Mouse (Mus musculus): ENCODE results near the gene Kctd19. TPM values are rescaled to one million over a fixed set of nuclear protein-coding genes. Genes with fewer than 3 reads are reported as not detected.

Kctd19 gene
- polyA plus RNA-seq, 1 experiment from 2014 or later = not detected

DNA sequence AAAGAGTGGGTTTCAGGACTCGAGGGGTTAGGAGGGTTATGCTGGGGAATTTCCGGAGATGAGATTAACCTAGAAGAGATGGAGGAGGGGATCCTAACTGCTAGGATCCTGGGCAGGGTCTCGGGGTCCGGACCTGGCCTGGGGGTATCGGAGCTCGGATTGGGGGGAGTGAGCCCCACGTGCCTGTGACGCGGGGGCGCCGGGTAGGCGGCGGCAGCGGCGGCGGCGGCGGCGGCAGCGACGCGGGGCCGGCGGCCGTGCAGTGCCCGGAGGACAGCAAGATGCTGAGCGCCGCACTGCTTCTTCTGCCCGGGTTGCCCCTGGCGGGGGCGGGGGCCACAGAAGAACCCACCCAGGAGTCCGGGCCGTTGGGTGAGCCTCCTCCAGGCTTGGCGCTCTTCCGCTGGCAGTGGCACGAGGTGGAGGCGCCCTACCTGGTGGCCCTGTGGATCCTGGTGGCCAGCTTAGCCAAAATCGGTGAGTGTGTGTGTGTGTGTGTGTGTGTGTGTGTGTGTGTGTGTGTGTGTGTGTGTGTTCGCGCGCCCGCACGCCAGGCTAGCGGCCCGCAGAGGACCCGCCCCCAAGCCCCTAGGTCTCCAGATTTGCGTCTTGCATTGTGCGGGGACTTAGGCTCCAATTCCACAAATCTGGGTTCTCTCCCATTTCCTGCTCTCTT, 64.1 kb downstream of the Kctd19 start:
- ChIA-PET CTCF (interaction anchor here (1.1 to 1.7 kb wide), 5 partner anchors 11 to 190 kb away, joined by 3 to 9 read pairs (median 4); partner anchors contain the start of genes Lrrc29 and Tmem208), POLR2A (interaction anchor here (0.7 to 1.9 kb wide), 4 partner anchors 11 to 48 kb away, joined by 3 to 7 read pairs (median 4); no protein-coding TSS in a partner anchor)
- no peak for TF ChIP-seq CTCF (IDR thresholded peaks at IDR 0.05)
- no peak for DNase-seq (ENCODE audit: low read depth, low spot score)
- H3K27me3 ChIP-seq = no peaks in the 10 kb centered on the region
- no peak for ATAC-seq
- in situ Hi-C loops (cut with MboI; ENCODE audit: low pct_unique_long_range_greater_than_20kb) = no loop called here

DNA sequence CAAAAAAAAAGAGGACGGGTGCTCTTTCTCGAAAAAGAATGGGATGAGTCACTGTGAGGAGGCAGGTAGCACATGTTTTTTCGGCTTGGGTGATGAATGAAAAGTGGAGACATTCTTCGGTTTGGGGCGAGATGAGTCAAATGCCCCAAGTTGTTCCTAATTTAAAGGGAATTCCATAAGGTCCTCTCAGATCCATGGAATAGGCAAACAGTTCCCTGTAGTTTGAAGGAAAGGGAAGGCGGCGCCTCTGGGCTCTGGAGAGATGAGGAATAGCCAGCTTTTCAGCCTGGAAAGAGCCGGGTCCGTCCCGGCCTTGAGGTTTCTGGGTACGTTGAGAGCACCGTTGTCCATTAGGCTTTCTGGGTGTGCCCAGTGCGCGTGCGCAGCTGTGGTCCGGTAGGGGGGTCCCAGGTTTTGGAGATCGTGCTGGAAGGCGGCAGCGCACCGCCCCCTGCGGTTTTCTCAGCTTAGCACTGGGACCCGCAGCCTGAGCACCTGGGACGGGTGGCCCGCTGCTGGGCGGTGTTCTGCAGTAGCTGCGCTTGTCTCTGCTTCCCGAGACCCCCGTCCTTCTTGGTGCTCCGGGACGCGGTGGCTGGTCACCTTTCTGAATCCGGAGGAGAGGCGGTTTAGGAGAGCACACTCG, 64.7 kb downstream of the Kctd19 start, which contains the start of gene Slc9a5:
Gene Slc9a5, plus strand, starts transcription at position 394 of the 646 bp plus-strand sequence.
- in situ Hi-C loops (cut with MboI; ENCODE audit: low pct_unique_long_range_greater_than_20kb) = no loop called here
- POLR2A ChIA-PET = interaction anchor here (0.7 to 1.9 kb wide), 3 partner anchors 11 to 49 kb away, joined by 3 to 7 read pairs (median 4); no protein-coding TSS in a partner anchor
- no peaks in the 10 kb centered on the region for H3K27me3 ChIP-seq
- DNase-seq (ENCODE audit: low read depth, low spot score) (no peak), ATAC-seq (no peak)
- CTCF ChIA-PET = interaction anchor here (1.0 to 1.3 kb wide), 4 partner anchors 10 to 49 kb away, joined by 3 to 4 read pairs (median 4); partner anchors contain the start of genes Lrrc29 and Tmem208
- no peak for TF ChIP-seq CTCF (IDR thresholded peaks at IDR 0.05)

DNA sequence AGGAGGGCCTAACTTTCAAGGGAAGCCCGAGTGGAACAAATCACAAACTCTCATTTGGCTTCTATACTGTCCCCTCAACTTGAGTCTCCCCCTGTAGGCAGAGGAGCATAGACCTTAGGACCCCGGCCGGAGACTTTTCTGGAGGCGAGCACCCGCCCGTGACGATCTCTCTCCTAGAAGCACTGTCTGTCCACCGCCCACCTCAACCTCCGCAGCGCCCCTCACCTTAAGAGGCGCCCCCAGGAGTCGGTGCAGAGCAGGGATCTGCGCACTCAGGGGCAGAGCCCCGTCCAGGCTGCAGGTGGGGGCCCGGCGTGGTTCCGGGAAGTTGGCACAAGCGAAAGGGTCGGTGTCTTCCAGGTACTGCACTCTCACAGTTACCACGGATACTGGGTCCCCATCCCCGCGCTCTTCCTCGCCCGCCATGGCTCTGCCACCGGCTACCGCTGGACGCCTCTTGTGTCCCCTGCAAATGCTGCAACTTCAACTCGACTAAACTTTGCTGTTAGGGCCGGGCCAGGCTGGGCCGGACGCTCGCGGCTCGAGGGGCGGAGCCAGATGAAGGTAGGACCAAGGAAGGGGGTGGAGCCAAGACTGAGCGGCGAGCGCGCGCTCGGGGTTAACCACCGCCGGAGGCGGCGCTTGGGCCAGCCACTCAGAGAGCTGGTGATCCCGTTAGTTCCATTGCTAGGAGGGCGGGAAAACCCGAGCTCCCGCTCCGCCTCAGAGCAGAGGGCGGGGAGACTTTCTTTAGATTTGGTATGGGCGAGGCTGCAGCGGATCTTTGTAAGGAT, 65.7 kb downstream of the Kctd19 start, which contains the start of gene Fhod1:
Gene Fhod1, minus strand, starts transcription at position 526 of the 794 bp plus-strand sequence.
- POLR2A ChIA-PET = interaction anchor here (0.6 to 1.9 kb wide), 2 partner anchors 19 to 20 kb away, joined by 5 to 7 read pairs; no protein-coding TSS in a partner anchor
- no peak for TF ChIP-seq CTCF (IDR thresholded peaks at IDR 0.05)
- in situ Hi-C loops (cut with MboI; ENCODE audit: low pct_unique_long_range_greater_than_20kb) = no loop called here
- CTCF ChIA-PET = interaction anchor here (1.0 to 1.3 kb wide), 4 partner anchors 9 to 50 kb away, joined by 3 to 4 read pairs (median 4); partner anchors contain the start of genes Lrrc29 and Tmem208
- H3K27me3 ChIP-seq = no peaks in the 10 kb centered on the region
- DNase-seq (ENCODE audit: low read depth, low spot score) (peak; percentile 79), ATAC-seq (peak; percentile 71)

DNA sequence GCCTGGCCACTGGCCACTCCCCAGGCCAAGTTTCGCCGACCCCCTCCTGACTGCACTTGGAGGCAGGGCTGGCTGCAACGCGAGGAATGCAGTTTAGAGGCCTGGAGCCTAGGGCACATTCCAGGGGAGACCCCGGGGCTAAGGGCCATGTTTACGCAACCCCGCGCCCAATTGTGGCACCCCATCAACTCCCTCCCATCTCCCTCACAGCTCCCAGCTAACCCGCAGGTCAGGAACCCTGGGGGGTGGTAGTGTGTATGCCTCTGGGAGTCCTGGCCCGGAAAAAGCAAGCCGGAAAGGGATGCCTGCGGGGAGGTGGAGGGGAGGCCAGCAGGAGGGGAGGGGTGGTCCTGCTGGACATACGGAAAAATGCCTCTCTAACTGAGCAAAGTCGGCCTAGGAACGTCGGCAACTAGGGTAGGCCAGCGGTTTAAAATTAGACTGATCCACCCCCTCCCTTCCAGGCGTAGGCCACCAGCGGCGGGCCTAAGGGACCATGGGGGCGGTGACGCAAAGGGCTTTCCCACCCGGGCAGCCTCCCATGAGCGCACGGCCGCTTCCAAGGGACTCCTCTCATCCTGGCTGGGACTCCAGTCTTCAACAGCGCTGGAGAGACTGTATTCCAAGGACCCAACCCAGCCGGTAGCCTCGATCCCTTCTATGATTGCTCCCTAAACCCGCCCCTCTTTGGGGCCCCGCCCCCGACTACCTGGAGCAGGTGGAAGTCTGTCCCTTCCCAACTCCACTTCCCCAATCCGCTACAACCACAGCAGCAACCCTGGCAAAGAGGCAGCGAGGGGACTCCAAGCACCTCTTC, 66.5 kb downstream of the Kctd19 start:
- no peak for TF ChIP-seq CTCF (IDR thresholded peaks at IDR 0.05)
- ATAC-seq (peak; percentile 24), DNase-seq (ENCODE audit: low read depth, low spot score) (no peak)
- ChIA-PET CTCF (no interaction called here), POLR2A (interaction anchor here (0.6 to 9.0 kb wide), 3 partner anchors 18 to 98 kb away, joined by 3 to 52 read pairs (median 3); partner anchors contain the start of genes E2f4, Lrrc29 and Tmem208)
- H3K27me3 ChIP-seq = no peaks in the 10 kb centered on the region
- in situ Hi-C loops (cut with MboI; ENCODE audit: low pct_unique_long_range_greater_than_20kb) = no loop called here

DNA sequence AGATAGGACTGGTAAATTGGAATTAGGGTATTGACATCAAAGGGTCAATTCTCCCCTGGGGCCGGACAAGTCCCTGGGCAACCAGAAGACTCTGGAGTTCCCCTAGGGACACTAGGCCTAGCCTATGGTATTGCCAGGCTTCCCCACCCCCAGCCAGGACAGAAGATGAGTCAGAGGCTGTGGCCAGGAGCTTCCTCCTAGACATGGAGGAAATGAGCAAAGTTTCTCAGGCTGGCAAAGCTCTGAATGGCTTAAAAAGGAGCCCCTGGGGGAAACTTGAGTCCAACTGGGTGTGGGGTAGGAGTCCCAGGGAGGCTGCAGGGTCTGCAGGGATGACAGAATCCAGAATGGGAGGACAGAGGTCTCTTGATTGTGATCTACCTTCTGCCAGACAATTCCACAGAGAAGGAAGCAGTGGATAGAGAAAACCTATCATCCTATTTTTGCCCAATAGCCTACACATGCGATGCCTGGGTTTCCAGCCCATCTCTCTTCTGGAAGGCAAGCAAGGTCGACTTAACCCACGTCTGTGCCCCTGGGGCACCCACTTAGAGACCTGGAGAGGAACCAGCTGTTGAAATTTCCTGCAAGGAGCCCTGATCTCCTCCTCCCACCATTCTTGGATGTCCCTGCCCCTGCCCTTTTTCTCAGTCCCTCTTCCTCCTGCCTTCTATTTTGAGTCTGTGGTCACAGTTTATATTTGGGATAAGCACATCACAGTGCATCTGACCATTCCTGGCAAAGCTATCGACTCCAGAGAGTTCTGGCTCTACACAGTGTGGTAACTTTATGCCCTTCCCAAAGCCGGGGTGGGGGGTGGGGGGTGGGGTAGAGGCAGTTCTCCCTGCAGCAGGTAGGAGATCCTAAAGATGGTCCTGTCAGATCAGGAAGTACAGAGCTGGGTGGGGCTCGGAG, 68.0 kb downstream of the Kctd19 start:
- in situ Hi-C loops (cut with MboI; ENCODE audit: low pct_unique_long_range_greater_than_20kb) = no loop called here
- peak; percentile 23 for ATAC-seq
- no peak for DNase-seq (ENCODE audit: low read depth, low spot score)
- H3K27me3 ChIP-seq = no peaks in the 10 kb centered on the region
- ChIA-PET POLR2A (interaction anchor here (1.3 to 9.0 kb wide), 2 partner anchors 17 to 32 kb away, joined by 4 to 52 read pairs; partner anchors contain the start of genes Lrrc29 and Tmem208), CTCF (interaction anchor here (1.0 to 1.5 kb wide), 2 partner anchors 16 to 17 kb away, joined by 3 to 4 read pairs; no protein-coding TSS in a partner anchor)
- TF ChIP-seq CTCF (IDR thresholded peaks at IDR 0.05) = no peak

DNA sequence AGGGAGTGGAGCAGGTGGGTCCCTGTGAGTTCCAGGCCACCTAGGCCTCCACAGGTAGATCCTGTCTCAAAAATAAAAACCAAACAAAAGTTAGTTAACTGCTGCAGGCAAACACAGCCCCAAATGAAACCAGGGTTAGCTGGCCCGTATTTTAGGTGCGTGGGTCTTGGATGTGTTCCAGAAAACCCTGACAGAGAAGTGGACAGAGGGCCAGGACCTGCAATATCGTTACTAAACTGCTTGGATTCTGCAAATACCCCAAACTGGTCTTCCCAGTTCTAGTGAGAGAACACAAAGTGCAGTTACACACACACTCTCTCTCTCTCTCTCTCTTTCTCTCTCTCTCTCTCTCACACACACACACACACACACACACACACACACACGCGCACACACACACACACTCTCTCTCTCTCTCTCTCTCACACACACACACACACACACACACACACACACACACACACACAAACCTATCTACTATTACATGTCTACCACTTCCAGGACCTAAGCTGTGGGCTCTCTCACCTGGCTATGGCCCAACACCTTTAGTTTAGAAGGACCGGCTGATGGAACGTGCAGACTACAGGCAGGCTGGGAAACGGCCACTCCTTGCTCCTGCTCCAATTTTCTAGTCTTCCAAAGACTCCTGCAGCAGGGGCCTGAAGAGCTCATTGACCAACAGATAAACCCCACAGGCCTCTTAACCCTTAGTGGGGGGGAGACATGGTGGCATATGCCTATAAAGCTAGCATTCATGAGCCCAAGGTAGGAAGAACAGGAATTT, 69.3 kb downstream of the Kctd19 start:
- no peak for TF ChIP-seq CTCF (IDR thresholded peaks at IDR 0.05)
- no peak for DNase-seq (ENCODE audit: low read depth, low spot score)
- no peak for ATAC-seq
- POLR2A ChIA-PET = interaction anchor here (9.0 kb wide), 1 partner anchor 15 kb away, joined by 52 read pairs; the partner anchor contains the start of genes Lrrc29 and Tmem208
- CTCF ChIA-PET = interaction anchor here (1.5 kb wide), 1 partner anchor 16 kb away, joined by 4 read pairs; no protein-coding TSS in a partner anchor
- H3K27me3 ChIP-seq = no peaks in the 10 kb centered on the region
- in situ Hi-C loops (cut with MboI; ENCODE audit: low pct_unique_long_range_greater_than_20kb) = no loop called here

DNA sequence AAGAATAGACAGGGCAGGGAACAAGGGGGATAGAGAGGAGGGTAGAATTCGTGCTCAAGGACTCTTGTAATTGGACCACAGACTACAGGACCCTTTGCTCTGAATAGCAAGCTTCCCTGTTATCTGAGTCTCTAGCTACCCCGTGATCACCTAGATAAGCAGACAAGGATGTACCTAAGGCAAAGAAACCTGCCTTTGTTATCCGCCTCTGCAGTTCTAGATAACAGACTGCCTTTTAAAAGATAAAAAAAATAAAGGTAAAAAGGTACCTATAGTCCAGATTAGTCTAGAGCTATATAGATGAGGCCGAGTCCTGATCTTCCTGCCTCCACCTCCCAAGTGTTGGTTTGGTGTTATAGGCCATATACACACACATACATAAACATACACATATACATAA, 70.5 kb downstream of the Kctd19 start:
- in situ Hi-C loops (cut with MboI; ENCODE audit: low pct_unique_long_range_greater_than_20kb) = no loop called here
- TF ChIP-seq CTCF (IDR thresholded peaks at IDR 0.05) = no peak
- no peaks in the 10 kb centered on the region for H3K27me3 ChIP-seq
- CTCF ChIA-PET = no interaction called here
- POLR2A ChIA-PET = interaction anchor here (9.0 kb wide), 1 partner anchor 14 kb away, joined by 52 read pairs; the partner anchor contains the start of genes Lrrc29 and Tmem208
- DNase-seq (ENCODE audit: low read depth, low spot score) (no peak), ATAC-seq (no peak)

DNA sequence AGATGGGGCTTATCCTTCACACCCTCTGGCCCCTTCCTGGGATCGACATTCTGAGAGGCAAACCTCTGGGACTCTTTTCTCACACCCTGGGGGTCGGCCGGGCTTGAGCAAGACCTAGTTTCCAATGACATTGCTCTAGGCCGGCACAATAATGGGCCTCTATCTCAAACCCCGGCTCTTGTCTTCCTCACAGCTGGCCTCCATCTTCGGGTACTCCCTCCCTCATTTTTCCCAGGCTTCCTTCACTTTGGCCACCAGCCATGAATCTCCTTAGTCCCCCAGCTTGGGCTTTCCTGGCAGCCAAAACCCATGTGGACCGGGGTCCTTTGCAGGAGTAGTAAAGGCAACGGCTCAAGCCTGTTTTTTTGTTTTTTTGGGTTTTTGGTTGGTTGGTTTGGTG, 71.9 kb downstream of the Kctd19 start:
- in situ Hi-C loops (cut with MboI; ENCODE audit: low pct_unique_long_range_greater_than_20kb) = no loop called here
- TF ChIP-seq CTCF (IDR thresholded peaks at IDR 0.05) = no peak
- ATAC-seq (no peak), DNase-seq (ENCODE audit: low read depth, low spot score) (no peak)
- no peaks in the 10 kb centered on the region for H3K27me3 ChIP-seq
- POLR2A ChIA-PET = interaction anchor here (9.0 kb wide), 1 partner anchor 13 kb away, joined by 52 read pairs; the partner anchor contains the start of genes Lrrc29 and Tmem208
- CTCF ChIA-PET = no interaction called here
